Mouse (Mus musculus) neural tube, embryonic 13.5 days (tissue): ENCODE measurements around the gene Plekhb1. TPM values are rescaled to one million over a fixed set of nuclear protein-coding genes. Genes with fewer than 3 reads are reported as not detected.

Experiments used
- ATAC-seq: fragments of 200-750 bp; cut with Nextera tagmentation; 2 replicates; pipeline ENCODE4 v1.8.0; 2017; ENCODE audit warnings: low read depth, mild to moderate bottlenecking, moderate TSS enrichment, moderate library complexity
- H3K27ac ChIP-seq: fragments of 300-500 bp; sonication (generic); replicated peaks from 2 replicates; pipeline ENCODE4 v1.5.1; 2015; ENCODE audit warnings: moderate library complexity, mild to moderate bottlenecking, inconsistent platforms
- H3K27me3 ChIP-seq: fragments of 300-500 bp; sonication (generic); 2 replicates; pipeline ENCODE4 v1.6.1; 2015; ENCODE audit warnings: mild to moderate bottlenecking, inconsistent platforms
- H3K36me3 ChIP-seq: fragments of 300-500 bp; sonication (generic); 2 replicates; pipeline ENCODE4 v1.6.1; 2015; ENCODE audit warnings: mild to moderate bottlenecking, inconsistent platforms
- H3K4me1 ChIP-seq: fragments of 300-500 bp; sonication (generic); replicated peaks from 2 replicates; pipeline ENCODE4 v1.6.1; 2015; ENCODE audit warnings: inconsistent platforms
- H3K4me2 ChIP-seq: fragments of 300-500 bp; sonication (generic); 2 replicates; pipeline ENCODE4 v1.6.1; 2015; ENCODE audit warnings: inconsistent platforms, mild to moderate bottlenecking, moderate library complexity
- H3K4me3 ChIP-seq: fragments of 300-500 bp; sonication (generic); 2 replicates; pipeline ENCODE4 v1.5.1; 2015; ENCODE audit warnings: mild to moderate bottlenecking, inconsistent platforms
- H3K9ac ChIP-seq: fragments of 300-500 bp; sonication (generic); 2 replicates; pipeline ENCODE4 v1.6.1; 2015; ENCODE audit warnings: moderate library complexity, mild to moderate bottlenecking, inconsistent platforms
- H3K9me3 ChIP-seq: fragments of 300-500 bp; sonication (generic); 2 replicates; pipeline ENCODE4 v1.6.1; 2016; ENCODE audit warnings: inconsistent platforms
- WGBS: fragments of 180-500 bp; shearing (Covaris S2); methylation state at CpG from one replicate; pipeline ENCODE4 v1.1.7; 2015; 5-methylcytosine and 5-hydroxymethylcytosine counted together
- polyA plus RNA-seq: library from polyadenylated mRNA; unstranded; fragments of >200 nt; fragmentation: Nextera tagmentation; extraction: Ambion mirVana; gene quantifications from 2 replicates; pipeline ENCODE4 v1.2.1, GENCODE M21; 2015

Gene Plekhb1
- polyA plus RNA-seq = 25.8 and 26.9 TPM in 2 replicates

- H3K36me3 ChIP-seq = no peaks in the 10 kb centered on the region
- 73% methylated on average over 8 of the region's 8 CpGs for WGBS
- H3K27me3 ChIP-seq = no peaks in the 10 kb centered on the region
- H3K4me2 ChIP-seq = peak within 1 kb of the TSS; percentile 44
- ATAC-seq = no peak
- H3K4me3 ChIP-seq = 0 out of 2 replicates have a peak within 1 kb of the TSS, but pooled peaks have one; percentile 8
- H3K9me3 ChIP-seq = no peaks in the 10 kb centered on the region
- H3K27ac ChIP-seq = peak within 1 kb of the TSS; percentile 47
- H3K4me1 ChIP-seq = peaks cover 26% of the 10 kb centered on the region
- H3K9ac ChIP-seq = peak within 1 kb of the TSS; percentile 32; the same call in 1 of the 2 replicates
These were observed at the start of gene Plekhb1 for GRCm38 (mm10) chr7:100662231-100662630. TSS of gene Plekhb1 (minus strand) at chr7:100662414.

DNA sequence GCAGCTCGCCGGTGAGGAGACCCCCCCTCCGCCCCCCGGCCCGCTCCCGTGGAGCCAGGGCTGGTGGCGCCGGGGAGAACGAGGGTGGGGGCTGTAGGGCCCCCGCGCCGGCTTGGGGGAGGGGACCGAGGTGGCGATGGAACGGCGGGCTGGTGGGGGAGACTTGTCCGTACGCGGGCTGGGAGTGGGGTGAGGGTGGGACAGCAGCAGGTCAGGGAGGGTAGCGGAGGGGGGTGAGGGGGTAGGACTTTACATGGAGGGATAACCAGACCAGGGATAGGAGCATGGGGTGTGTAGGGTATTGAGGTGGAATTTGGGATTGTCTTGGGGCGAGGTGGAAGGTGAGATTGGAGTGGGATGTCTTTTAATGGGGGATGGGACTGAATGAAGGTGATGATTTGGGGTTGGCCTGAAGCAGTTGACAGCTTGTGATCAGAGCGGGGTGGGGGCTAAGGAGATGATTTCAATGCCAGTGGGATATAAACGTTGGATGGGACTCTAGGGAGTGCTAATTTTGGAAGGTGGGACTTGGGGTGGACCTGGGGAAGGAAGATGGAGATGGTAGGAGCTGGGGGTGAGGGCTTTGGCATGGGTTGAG lies 44.8 kb upstream of the Plekhb1 start:
- no peaks in the 10 kb centered on the region for H3K36me3 ChIP-seq
- H3K9ac ChIP-seq = peak overlapping the region; percentile 98
- no peaks in the 10 kb centered on the region for H3K9me3 ChIP-seq
- H3K4me3 ChIP-seq = peak overlapping the region; percentile 84
- under 1% methylated on average over 23 of the region's 23 CpGs for WGBS
- H3K27me3 ChIP-seq = no peaks in the 10 kb centered on the region
- peak overlapping the region; percentile 100 for H3K27ac ChIP-seq
- ATAC-seq = peak; percentile 76
- peak overlapping the region; percentile 73 for H3K4me2 ChIP-seq
- peaks cover 24% of the 10 kb centered on the region for H3K4me1 ChIP-seq

GRCm38 (mm10) chr7:100706143-100706841 lies 44.1 kb upstream of the Plekhb1 start, which contains the start of gene Fam168a:
TSS of gene Fam168a (plus strand) at chr7:100706635.
- peak within 1 kb of the TSS; percentile 100 for H3K27ac ChIP-seq
- H3K9ac ChIP-seq = peak within 1 kb of the TSS; percentile 98
- peak; percentile 99 for ATAC-seq
- H3K9me3 ChIP-seq = no peaks in the 10 kb centered on the region
- H3K4me1 ChIP-seq = peaks cover 24% of the 10 kb centered on the region
- 0% methylated on average over 31 of the region's 37 CpGs for WGBS
- peak within 1 kb of the TSS; percentile 84 for H3K4me3 ChIP-seq
- no peaks in the 10 kb centered on the region for H3K36me3 ChIP-seq
- no peaks in the 10 kb centered on the region for H3K27me3 ChIP-seq
- peak within 1 kb of the TSS; percentile 73 for H3K4me2 ChIP-seq

DNA sequence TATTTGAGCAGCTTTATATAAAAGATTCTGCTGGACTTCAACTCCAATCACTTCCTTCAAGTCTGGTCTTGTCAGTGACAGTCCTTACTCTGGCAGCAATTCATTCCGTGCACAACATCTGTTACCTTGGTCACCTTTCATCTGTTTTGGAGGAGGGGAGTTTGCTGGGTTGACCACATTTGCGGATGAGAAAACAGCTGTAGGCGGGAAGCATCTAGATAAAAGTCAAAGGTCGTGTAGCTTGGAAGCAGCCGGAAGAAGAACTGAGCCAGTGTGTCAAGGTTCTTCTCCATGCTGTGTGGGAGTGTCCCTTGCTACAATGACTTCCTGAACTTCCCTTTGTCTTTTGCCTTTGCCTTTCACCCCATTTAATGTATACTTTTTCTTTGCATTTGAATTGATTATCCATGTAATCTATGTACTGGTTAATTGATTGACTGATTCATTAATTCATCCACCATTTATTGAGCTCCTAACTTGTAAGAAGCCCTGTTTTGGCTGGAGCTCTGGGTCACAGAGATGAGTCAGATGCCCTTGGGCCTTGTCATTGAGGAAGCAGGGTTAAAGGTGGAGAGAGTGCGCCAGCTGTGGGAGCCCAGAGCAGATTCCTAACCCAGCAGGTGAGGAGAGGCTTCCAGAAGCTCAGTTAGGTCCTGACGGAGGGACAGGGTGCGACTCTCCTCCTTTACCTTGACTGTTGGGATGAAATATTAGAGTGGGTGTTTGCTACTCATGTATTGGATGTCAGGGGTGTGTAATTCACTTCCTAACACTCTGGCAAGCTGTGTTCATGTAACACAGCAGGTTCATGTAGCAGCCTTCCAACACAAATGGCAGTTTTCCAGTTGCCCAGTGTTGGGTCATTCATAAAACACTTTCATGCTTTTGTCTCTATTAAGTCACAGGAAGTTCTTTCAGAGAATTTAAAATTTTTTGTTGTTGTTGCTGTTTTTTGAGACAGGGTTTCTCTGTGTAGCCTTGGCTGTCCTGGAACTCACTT lies 37.9 kb upstream of the Plekhb1 start:
- H3K27ac ChIP-seq = no peak overlapping the region
- no peaks in the 10 kb centered on the region for H3K4me1 ChIP-seq
- H3K27me3 ChIP-seq = no peaks in the 10 kb centered on the region
- ATAC-seq = no peak
- H3K9me3 ChIP-seq = no peaks in the 10 kb centered on the region
- H3K4me3 ChIP-seq = no peak overlapping the region
- H3K9ac ChIP-seq = no peak overlapping the region
- 52% methylated on average over 8 of the region's 8 CpGs for WGBS
- no peak overlapping the region for H3K4me2 ChIP-seq
- no peaks in the 10 kb centered on the region for H3K36me3 ChIP-seq

- ATAC-seq = no peak
- no peak overlapping the region for H3K9ac ChIP-seq
- H3K4me2 ChIP-seq = no peak overlapping the region
- no peaks in the 10 kb centered on the region for H3K36me3 ChIP-seq
- WGBS = 80% methylated on average over 8 of the region's 8 CpGs
- no peaks in the 10 kb centered on the region for H3K4me1 ChIP-seq
- no peak overlapping the region for H3K4me3 ChIP-seq
- H3K9me3 ChIP-seq = no peaks in the 10 kb centered on the region
- H3K27ac ChIP-seq = no peak overlapping the region
- no peaks in the 10 kb centered on the region for H3K27me3 ChIP-seq
These were observed 31.0 kb upstream of the Plekhb1 start for GRCm38 (mm10) chr7:100693199-100693598.

- no peaks in the 10 kb centered on the region for H3K4me1 ChIP-seq
- no peak overlapping the region for H3K27ac ChIP-seq
- no peaks in the 10 kb centered on the region for H3K36me3 ChIP-seq
- WGBS = 75% methylated on average over 7 of the region's 7 CpGs
- no peaks in the 10 kb centered on the region for H3K9me3 ChIP-seq
- H3K27me3 ChIP-seq = no peaks in the 10 kb centered on the region
- H3K4me2 ChIP-seq = no peak overlapping the region
- ATAC-seq = no peak
- H3K4me3 ChIP-seq = no peak overlapping the region
- no peak overlapping the region for H3K9ac ChIP-seq
These were observed 26.3 kb upstream of the Plekhb1 start for GRCm38 (mm10) chr7:100688471-100688870.

DNA sequence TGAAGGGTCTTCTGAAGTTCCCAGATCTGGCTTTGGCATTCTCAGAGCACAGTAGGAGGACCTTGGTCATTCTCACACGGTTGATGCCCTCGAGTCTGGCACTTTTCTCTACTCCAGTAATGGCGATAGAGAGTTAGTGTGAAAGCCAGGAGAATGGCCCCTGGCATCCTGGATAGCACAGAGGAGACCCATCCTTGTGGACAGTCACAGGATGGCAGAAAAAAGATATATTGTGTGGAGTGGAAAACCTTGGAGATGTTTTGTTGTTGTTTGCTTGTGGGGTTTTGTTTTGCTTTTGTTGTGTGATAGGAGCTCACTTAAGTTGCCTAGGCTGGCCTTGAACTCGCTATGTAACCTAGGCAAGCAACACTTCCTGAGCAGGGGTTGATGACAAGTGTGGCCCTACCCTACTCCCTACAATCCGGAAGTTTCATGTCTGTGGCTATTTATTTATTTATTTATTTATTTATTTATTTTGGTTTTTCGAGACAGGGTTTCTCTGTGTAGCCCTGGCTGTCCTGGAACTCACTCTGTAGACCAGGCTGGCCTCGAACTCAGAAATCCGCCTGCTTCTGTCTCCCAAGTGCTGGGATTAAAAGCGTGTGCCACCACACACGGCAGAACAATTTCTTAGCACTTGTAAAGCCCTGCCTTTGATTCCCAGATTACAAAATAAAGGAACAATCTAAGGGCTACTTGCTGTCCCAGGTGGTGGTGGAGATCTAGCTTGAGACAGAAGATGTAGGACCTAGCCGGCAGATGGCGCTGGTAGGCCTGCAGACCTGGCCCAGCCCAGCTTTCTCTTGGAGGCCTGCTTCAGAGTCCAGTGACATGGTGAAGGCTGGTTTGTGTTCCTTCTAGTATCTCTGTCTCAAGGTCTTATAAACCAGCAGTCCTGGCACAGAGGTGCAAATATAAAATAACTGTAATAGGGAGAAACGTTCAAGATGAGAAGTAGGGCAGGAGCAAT lies 23.1 kb upstream of the Plekhb1 start:
- H3K36me3 ChIP-seq = no peaks in the 10 kb centered on the region
- H3K4me3 ChIP-seq = no peak overlapping the region
- H3K4me1 ChIP-seq = no peaks in the 10 kb centered on the region; the same call in 1 of the 2 replicates
- ATAC-seq = peak; percentile 68; the same call in 1 of the 2 replicates
- 44% methylated on average over 13 of the region's 13 CpGs for WGBS
- no peaks in the 10 kb centered on the region for H3K9me3 ChIP-seq
- no peak overlapping the region for H3K4me2 ChIP-seq
- no peak overlapping the region for H3K9ac ChIP-seq
- no peak overlapping the region for H3K27ac ChIP-seq
- H3K27me3 ChIP-seq = no peaks in the 10 kb centered on the region

- Histone ChIP-seq H3K36me3 (no peaks in the 10 kb centered on the region), H3K9ac (no peak overlapping the region), H3K4me1 (no peaks in the 10 kb centered on the region; the same call in 1 of the 2 replicates), H3K27me3 (no peaks in the 10 kb centered on the region), H3K27ac (no peak overlapping the region), H3K9me3 (no peaks in the 10 kb centered on the region), H3K4me3 (no peak overlapping the region), H3K4me2 (no peak overlapping the region)
- WGBS = 55% methylated on average over 7 of the region's 7 CpGs
- no peak for ATAC-seq
These were observed 22.3 kb upstream of the Plekhb1 start for GRCm38 (mm10) chr7:100684538-100684937.

DNA sequence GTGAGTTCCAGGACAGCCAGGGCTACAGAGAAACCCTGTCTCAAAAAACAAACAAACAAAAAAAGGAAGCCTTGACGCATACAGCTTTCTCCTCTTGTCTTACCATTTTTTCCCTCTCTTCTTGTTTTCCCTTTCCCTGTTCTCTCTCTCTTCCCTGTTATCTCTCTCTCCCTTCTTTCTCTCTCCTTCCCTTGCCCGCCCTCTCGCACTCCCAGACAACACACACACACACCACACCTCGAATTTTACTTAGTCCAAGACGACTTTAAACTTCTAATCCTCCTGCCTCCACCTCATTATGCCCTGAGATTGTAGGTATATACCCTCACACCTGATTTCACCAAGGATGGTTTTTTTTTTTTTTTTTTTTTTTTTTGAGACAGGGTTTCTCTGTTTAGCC lies 21.9 kb upstream of the Plekhb1 start:
- Histone ChIP-seq H3K9me3 (no peaks in the 10 kb centered on the region), H3K9ac (no peak overlapping the region), H3K27ac (no peak overlapping the region), H3K27me3 (no peaks in the 10 kb centered on the region), H3K4me1 (no peaks in the 10 kb centered on the region; the same call in 1 of the 2 replicates), H3K4me2 (no peak overlapping the region), H3K36me3 (no peaks in the 10 kb centered on the region), H3K4me3 (no peak overlapping the region)
- 80% methylated on average over 5 of the region's 5 CpGs for WGBS
- ATAC-seq = no peak

- WGBS = 93% methylated on average over 1 of the region's 1 CpGs
- Histone ChIP-seq H3K4me1 (no peaks in the 10 kb centered on the region; the same call in 1 of the 2 replicates), H3K9me3 (no peaks in the 10 kb centered on the region), H3K4me2 (no peak overlapping the region), H3K9ac (no peak overlapping the region), H3K27ac (no peak overlapping the region), H3K27me3 (no peaks in the 10 kb centered on the region), H3K36me3 (no peaks in the 10 kb centered on the region), H3K4me3 (no peak overlapping the region)
- no peak for ATAC-seq
These were observed 21.0 kb upstream of the Plekhb1 start for GRCm38 (mm10) chr7:100683241-100683640.

DNA sequence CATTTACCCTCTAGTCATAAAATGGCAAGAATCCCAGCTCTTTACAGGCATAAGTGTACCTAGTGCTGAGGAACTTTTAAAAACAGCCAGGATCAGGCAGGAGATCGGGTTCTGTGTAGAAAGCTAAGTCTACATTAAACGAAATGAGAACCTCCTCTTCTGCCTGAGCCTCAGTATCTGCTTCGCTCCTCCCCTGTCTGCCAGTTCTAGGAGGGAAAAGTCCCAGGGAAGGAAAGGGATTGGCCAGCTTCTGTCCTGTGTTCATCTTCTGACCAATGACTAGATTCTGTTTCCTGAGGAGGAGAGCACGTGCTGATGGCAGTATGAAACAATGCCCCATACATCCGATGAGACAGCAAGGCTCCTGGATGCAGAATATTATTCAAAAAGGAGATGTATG lies 18.9 kb upstream of the Plekhb1 start:
- 61% methylated on average over 5 of the region's 5 CpGs for WGBS

More for the DNA sequence above, 18.9 kb upstream of the Plekhb1 start:
- H3K36me3 ChIP-seq = no peaks in the 10 kb centered on the region
- no peak overlapping the region for H3K4me3 ChIP-seq
- H3K27ac ChIP-seq = no peak overlapping the region
- no peak overlapping the region for H3K4me2 ChIP-seq
- H3K9ac ChIP-seq = no peak overlapping the region
- ATAC-seq = no peak
- no peaks in the 10 kb centered on the region for H3K27me3 ChIP-seq
- no peaks in the 10 kb centered on the region for H3K9me3 ChIP-seq
- no peaks in the 10 kb centered on the region; the same call in 1 of the 2 replicates for H3K4me1 ChIP-seq
